Mouse (Mus musculus): ENCODE measurements around the gene Prss53. TPM values are rescaled to one million over a fixed set of nuclear protein-coding genes. Genes with fewer than 3 reads are reported as not detected.
A peak's percentile ranks its signal among the peaks of the same experiment; 100 is the strongest.

The Prss53 gene
- 0.03 and 0.05 TPM in 2 replicates for polyA plus RNA-seq (2012)

DNA sequence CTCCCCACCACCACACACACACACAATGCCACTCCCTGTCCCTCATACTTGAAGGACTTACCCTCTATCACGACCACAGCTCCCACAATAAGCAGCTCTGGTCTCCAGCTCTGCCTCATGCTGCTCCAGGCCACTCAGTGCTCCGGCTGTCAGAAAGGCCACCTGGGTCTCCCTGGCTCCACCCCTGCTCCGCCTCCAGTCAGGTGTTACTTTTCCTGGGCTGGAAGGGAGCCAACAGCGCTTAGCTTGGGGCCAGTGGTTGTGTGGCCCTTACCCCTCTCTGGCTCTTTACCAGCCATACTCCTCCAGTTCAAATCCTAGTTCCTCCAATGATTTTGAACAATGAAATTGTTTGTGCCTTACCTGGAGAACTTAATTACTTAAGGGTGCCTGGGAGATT lies at the start of gene Prss53:
Prss53 (minus strand) TSS at position 173 of the 400 bp plus-strand sequence.
- TF ChIP-seq TAL1 (IDR thresholded peaks at IDR 0.05; ENCODE audit: low read length) (no peak), GATA1 (IDR thresholded peaks at IDR 0.05; ENCODE audit: low read length) (no peak)
- no peaks in the 10 kb centered on the region for H3K9me3 ChIP-seq (ENCODE audit: control insufficient read depth, low read length)
- H3K4me3 ChIP-seq (replicated peaks), result no peak within 1 kb of the TSS
- H3K27me3 ChIP-seq (ENCODE audit: control insufficient read depth), result no peaks in the 10 kb centered on the region
- H3K4me1 ChIP-seq (ENCODE audit: control insufficient read depth), result peaks cover 28% of the 10 kb centered on the region
- peaks cover 72% of the 10 kb centered on the region for H3K36me3 ChIP-seq (ENCODE audit: control insufficient read depth)

DNA sequence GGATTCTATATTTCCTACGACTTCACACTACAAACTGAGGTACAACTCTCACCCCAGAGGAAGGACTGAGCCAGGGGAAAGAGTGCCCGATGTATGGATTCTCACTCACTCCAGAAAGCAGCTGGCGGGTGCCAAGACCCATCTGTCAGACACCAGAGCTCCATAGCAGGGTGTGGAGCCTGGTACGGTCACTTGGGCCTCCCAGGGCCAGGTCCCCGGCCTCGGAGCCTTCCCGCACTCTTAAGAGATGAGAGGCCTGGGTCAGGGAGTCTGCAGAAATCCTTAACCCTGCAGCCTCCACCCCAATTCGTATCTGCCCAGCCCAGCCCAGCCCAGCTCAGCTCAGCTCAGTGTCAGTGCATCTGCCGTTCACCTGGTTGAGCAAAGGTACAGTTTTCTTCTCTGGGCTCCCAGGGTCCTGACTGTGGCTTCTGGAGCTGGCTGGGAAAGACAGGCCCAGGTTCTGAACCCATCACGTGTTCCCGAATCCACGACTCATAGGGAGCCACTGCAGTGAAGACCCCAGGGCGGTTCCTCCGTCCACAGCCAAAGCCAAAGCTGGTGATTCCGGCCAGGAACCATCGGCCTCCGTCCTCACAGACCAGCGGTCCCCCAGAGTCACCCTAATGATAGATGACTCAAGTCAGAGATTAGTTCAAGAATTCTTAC lies 45.6 kb upstream of the Prss53 start:
- no peaks in the 10 kb centered on the region for H3K9me3 ChIP-seq (ENCODE audit: control insufficient read depth, low read length)
- no peaks in the 10 kb centered on the region for H3K36me3 ChIP-seq (ENCODE audit: control insufficient read depth)
- H3K4me1 ChIP-seq (ENCODE audit: control insufficient read depth), result peaks cover 27% of the 10 kb centered on the region
- no peaks in the 10 kb centered on the region for H3K27me3 ChIP-seq (ENCODE audit: control insufficient read depth)
- TF ChIP-seq GATA1 (IDR thresholded peaks at IDR 0.05; ENCODE audit: low read length) (no peak), TAL1 (IDR thresholded peaks at IDR 0.05; ENCODE audit: low read length) (no peak)
- peak overlapping the region; percentile 80 for H3K4me3 ChIP-seq (replicated peaks)

DNA sequence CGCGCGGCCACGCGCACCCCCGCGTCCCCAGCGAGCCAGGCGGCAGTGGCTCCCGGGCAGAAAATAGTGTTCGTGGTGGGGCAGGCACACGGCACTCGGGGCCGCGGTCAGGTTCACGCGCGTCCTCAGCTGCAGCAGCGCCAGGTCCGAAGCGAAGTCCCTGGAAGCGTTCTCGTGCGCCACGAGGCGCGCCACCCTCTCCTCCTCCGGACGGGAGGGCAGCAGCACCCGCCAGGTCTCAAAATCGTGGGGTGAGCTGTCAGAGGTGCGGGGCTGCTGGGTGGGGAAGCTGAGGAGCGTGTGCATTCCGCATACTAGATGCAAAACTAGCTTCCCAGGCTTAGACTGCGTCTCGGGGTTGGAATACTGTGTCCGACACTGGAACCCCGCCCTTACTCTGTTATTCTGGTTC lies 45.0 kb upstream of the Prss53 start:
- H3K4me1 ChIP-seq (ENCODE audit: control insufficient read depth), result peaks cover 29% of the 10 kb centered on the region
- TF ChIP-seq TAL1 (IDR thresholded peaks at IDR 0.05; ENCODE audit: low read length) (no peak), GATA1 (IDR thresholded peaks at IDR 0.05; ENCODE audit: low read length) (no peak)
- H3K36me3 ChIP-seq (ENCODE audit: control insufficient read depth), result no peaks in the 10 kb centered on the region
- no peaks in the 10 kb centered on the region for H3K27me3 ChIP-seq (ENCODE audit: control insufficient read depth)
- H3K4me3 ChIP-seq (replicated peaks), result peak overlapping the region; percentile 80
- no peaks in the 10 kb centered on the region for H3K9me3 ChIP-seq (ENCODE audit: control insufficient read depth, low read length)

DNA sequence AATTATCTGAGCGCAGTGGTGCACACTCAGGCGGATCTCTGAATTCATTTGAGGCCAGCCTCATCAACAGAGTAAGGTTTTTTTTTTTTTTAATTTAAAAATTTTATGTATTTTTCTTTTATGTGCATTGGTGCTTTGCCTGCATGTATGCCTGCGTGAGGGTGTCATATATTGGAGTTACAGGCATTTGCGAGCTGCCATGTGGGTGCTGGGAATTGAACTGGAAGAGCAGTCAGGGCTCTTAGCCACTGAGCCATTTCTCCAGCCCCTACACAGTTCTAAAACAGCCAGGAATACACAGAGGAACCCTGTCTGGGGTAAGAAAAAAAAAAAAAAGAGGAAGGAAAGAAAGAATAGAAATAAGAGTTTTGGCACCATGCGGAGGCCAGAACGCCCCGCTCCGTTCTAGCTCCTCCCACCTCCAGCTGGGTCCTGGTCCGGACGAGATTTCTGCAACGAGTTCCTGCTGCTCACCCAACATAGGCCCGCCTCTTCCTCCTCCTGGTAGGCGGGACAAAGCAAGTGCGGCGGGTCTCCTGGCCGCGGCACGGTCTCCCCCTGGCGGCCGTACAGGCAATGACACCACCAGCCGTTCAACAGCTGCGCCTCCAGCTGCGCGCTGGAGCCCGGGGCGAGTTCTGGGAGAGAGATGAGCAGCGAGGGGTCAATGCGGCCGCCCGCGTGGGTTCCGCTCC lies 44.4 kb upstream of the Prss53 start:
- no peaks in the 10 kb centered on the region for H3K36me3 ChIP-seq (ENCODE audit: control insufficient read depth)
- no peaks in the 10 kb centered on the region for H3K9me3 ChIP-seq (ENCODE audit: control insufficient read depth, low read length)
- TF ChIP-seq GATA1 (IDR thresholded peaks at IDR 0.05; ENCODE audit: low read length) (no peak), TAL1 (IDR thresholded peaks at IDR 0.05; ENCODE audit: low read length) (no peak)
- H3K4me3 ChIP-seq (replicated peaks), result peak overlapping the region; percentile 80
- H3K4me1 ChIP-seq (ENCODE audit: control insufficient read depth), result peaks cover 31% of the 10 kb centered on the region
- no peaks in the 10 kb centered on the region for H3K27me3 ChIP-seq (ENCODE audit: control insufficient read depth)

DNA sequence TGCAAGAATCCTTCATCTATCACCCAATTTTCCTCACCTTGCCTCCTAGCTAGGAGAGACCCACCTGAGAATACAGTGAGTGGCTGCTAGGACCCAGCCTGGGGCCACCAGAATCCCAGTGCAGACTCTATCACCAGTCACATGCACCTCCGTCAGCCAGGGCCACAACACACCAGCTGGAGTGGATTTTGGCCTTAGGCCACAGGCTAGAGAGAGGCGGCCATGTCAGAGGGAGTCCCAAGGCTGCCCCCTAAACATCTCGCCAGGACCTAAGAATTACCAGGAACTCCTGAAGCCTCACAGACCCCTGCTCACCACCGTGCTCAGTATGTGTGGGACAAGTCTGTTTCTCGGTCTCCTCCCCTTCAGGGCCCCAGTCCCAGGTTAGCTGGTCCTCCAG lies 43.3 kb upstream of the Prss53 start:
- Histone ChIP-seq H3K27me3 (ENCODE audit: control insufficient read depth) (peaks cover 7% of the 10 kb centered on the region), H3K4me1 (ENCODE audit: control insufficient read depth) (peaks cover 42% of the 10 kb centered on the region), H3K9me3 (ENCODE audit: control insufficient read depth, low read length) (no peaks in the 10 kb centered on the region), H3K36me3 (ENCODE audit: control insufficient read depth) (no peaks in the 10 kb centered on the region), H3K4me3 (replicated peaks) (no peak overlapping the region)
- no peak for TF ChIP-seq TAL1 (IDR thresholded peaks at IDR 0.05; ENCODE audit: low read length)
- TF ChIP-seq GATA1 (IDR thresholded peaks at IDR 0.05; ENCODE audit: low read length), result no peak

DNA sequence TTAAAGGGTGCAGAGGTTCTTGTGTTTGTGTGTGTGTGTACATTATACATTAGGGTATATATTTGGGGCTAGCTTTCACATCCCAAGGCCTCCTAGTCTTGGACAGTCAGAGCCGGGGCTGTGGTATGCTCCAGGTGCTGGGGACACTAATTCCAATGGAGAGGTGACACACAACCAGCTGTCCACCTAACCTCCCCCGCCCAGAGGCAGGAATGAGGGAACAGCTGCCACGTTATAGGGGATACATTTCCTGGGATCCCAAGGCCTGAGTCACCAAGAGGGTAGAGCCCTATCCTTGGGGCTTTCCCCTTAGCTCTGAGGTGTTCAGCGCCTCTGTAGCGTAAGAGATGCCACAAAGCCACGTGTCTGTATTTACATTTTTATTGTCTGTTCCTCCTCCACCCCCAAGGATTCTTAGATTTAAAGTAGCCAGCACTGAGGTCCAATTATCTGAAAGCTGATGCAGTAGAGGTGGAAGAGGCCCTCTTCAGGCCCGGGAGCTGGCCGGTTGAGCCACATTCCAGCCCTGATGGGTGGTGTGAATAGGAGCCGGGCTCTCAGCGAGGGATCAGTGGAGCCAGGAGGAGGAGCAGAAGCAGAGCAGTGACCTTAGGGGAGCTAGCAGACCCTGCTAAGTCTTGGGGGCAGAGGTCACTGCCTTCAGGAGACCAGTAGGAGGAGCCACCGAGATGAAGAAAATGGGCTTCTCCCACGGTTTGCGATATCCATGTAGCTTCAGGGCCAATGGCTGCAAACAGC lies 41.7 kb upstream of the Prss53 start:
- Histone ChIP-seq H3K36me3 (ENCODE audit: control insufficient read depth) (peaks cover 4% of the 10 kb centered on the region; the same call in 1 of the 2 replicates), H3K4me3 (replicated peaks) (no peak overlapping the region), H3K9me3 (ENCODE audit: control insufficient read depth, low read length) (no peaks in the 10 kb centered on the region), H3K4me1 (ENCODE audit: control insufficient read depth) (peaks cover 46% of the 10 kb centered on the region), H3K27me3 (ENCODE audit: control insufficient read depth) (peaks cover 7% of the 10 kb centered on the region)
- no peak for TF ChIP-seq TAL1 (IDR thresholded peaks at IDR 0.05; ENCODE audit: low read length)
- no peak for TF ChIP-seq GATA1 (IDR thresholded peaks at IDR 0.05; ENCODE audit: low read length)

DNA sequence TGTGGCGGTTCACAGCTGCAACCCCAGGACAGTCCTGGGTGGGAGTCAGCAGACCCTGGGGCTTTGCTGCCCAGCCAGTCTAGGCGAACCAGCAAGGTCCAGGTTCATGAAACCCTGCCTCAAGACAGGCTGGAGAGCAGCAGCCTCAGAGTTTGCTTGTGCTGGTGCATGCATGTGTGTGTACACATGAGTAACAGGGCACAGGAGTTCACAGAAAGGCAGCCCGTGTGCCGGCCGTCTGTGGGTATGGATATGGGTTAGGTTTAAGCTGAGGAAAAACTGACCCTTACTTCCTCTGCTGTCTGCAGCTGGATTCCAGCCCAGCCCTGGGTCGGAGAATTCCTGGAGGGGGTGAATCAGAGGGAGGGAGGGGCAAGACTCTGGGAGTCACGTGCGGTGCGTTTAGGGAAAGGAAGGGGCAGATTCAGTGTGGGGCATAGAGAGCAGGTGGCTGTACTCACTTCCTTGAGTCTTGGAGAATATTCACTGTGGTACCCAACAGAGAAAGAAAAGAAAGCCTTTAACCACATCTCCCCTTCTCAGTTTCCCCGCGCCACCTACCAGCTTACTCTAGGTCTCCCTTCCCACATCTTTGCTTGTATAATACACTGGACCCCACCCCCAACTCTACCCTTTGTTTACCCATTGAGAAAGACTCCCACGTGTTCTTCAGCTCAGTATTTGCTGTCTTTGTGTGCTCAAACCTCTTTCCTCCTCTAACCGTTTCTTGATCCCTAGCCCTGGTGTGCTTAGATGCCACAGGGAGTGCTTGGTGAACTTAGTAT lies 40.8 kb upstream of the Prss53 start:
- Histone ChIP-seq H3K36me3 (ENCODE audit: control insufficient read depth) (peaks cover 12% of the 10 kb centered on the region), H3K4me1 (ENCODE audit: control insufficient read depth) (peaks cover 45% of the 10 kb centered on the region), H3K27me3 (ENCODE audit: control insufficient read depth) (peaks cover 7% of the 10 kb centered on the region), H3K9me3 (ENCODE audit: control insufficient read depth, low read length) (no peaks in the 10 kb centered on the region), H3K4me3 (replicated peaks) (no peak overlapping the region)
- no peak for TF ChIP-seq TAL1 (IDR thresholded peaks at IDR 0.05; ENCODE audit: low read length)
- TF ChIP-seq GATA1 (IDR thresholded peaks at IDR 0.05; ENCODE audit: low read length), result no peak

DNA sequence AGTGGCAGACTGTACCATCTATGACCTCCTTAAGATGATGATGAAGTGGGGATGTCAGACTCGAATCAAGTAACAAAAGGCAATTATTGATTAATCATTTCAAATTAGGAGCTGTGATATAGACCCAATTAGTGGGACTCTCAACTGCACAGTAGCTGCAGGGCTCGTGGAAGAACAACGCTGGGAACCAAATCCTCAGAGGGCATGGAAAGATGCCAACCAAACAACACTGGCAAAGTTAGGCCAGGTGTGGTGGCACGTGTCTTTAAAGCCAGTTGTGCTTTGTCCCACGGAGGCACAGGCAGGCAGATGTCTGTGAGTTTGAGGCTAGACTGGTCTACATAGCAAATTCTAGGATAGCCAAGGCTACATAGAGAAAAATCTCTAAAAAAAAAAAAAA lies 39.9 kb upstream of the Prss53 start:
- Histone ChIP-seq H3K9me3 (ENCODE audit: control insufficient read depth, low read length) (no peaks in the 10 kb centered on the region), H3K36me3 (ENCODE audit: control insufficient read depth) (peaks cover 21% of the 10 kb centered on the region), H3K4me3 (replicated peaks) (no peak overlapping the region), H3K27me3 (ENCODE audit: control insufficient read depth) (peaks cover 7% of the 10 kb centered on the region), H3K4me1 (ENCODE audit: control insufficient read depth) (peaks cover 36% of the 10 kb centered on the region)
- TF ChIP-seq TAL1 (IDR thresholded peaks at IDR 0.05; ENCODE audit: low read length) (no peak), GATA1 (IDR thresholded peaks at IDR 0.05; ENCODE audit: low read length) (no peak)
